Mouse (Mus musculus) thymus, adult 2 months (tissue): ENCODE results near the gene Actn3. TPM values are rescaled to one million over a fixed set of nuclear protein-coding genes. Genes with fewer than 3 reads are reported as not detected.

ENCODE experiments used
- DNase-seq: peaks from one replicate; pipeline ENCODE4 v3.0.0; 2021
- H3K27ac ChIP-seq: fragments of 200-500 bp; 2 replicates; pipeline ENCODE4 v1.5.1; 2012; ENCODE audit warnings: low read length, control low read depth; ENCODE audit not compliant: control insufficient read depth, insufficient read depth
- H3K27me3 ChIP-seq: fragments of 200-500 bp; 2 replicates; pipeline ENCODE4 v1.6.1; 2012; ENCODE audit warnings: mild to moderate bottlenecking, low read length, moderate library complexity, mixed read lengths; ENCODE audit not compliant: control insufficient read depth, insufficient read depth
- H3K36me3 ChIP-seq: fragments of 200-500 bp; 2 replicates; pipeline ENCODE4 v1.6.1; 2012; ENCODE audit warnings: mild to moderate bottlenecking, low read length, moderate library complexity; ENCODE audit not compliant: control insufficient read depth, insufficient read depth
- H3K4me1 ChIP-seq: fragments of 200-500 bp; replicated peaks from 2 replicates; pipeline ENCODE4 v1.6.1; 2012; ENCODE audit warnings: low read length; ENCODE audit not compliant: control insufficient read depth, insufficient read depth
- H3K4me3 ChIP-seq: fragments of 200-500 bp; 2 replicates; pipeline ENCODE4 v1.5.1; 2012; ENCODE audit warnings: mild to moderate bottlenecking, low read length, control low read depth, moderate library complexity; ENCODE audit not compliant: control insufficient read depth, insufficient read depth
- CTCF ChIP-seq: fragments of 200-500 bp; IDR thresholded peaks from 2 replicates; pipeline ENCODE4 v1.5.1; 2012; ENCODE audit warnings: mild to moderate bottlenecking, control low read depth, low read length, moderate library complexity, borderline replicate concordance; ENCODE audit not compliant: control insufficient read depth, poor library complexity, insufficient read depth; ENCODE audit errors: extremely low read depth
- POLR2A ChIP-seq: fragments of 200-500 bp; IDR thresholded peaks from 2 replicates; pipeline ENCODE4 v1.6.1; 2012; ENCODE audit warnings: mild to moderate bottlenecking, low read length, control low read depth, moderate library complexity; ENCODE audit not compliant: control insufficient read depth, poor library complexity, insufficient read depth; ENCODE audit errors: extremely low read depth
- WGBS: fragments of 180-500 bp; shearing (Covaris S2); methylation state at CpG from one replicate; pipeline ENCODE4 v1.1.7; 2018; 5-methylcytosine and 5-hydroxymethylcytosine counted together
- polyA plus RNA-seq: library from polyadenylated mRNA; depleted of rRNA; stranded (reverse); fragments of >200 nt; gene quantifications from 2 replicates; pipeline ENCODE4 v1.2.3, GENCODE M21; 2012; rRNA removed

Actn3 gene
- polyA plus RNA-seq = 8.4 and 11.8 TPM in 2 replicates

- peak within 1 kb of the TSS; percentile 86 for H3K4me3 ChIP-seq
- H3K27me3 ChIP-seq = no peaks in the 10 kb centered on the region; the same call in 1 of the 2 replicates
- WGBS = 22% methylated on average over 17 of the region's 17 CpGs
- no peaks in the 10 kb centered on the region for H3K36me3 ChIP-seq
- H3K4me1 ChIP-seq = peaks cover 11% of the 10 kb centered on the region
- H3K27ac ChIP-seq = no peak within 1 kb of the TSS
- DNase-seq = no peak
- no peak for TF ChIP-seq POLR2A
- no peak for TF ChIP-seq CTCF
Observed at GRCm38 (mm10) chr19:4877785-4878184, at the start of gene Actn3. Actn3 (minus strand) TSS chr19:4877909.

- H3K27ac ChIP-seq = no peak overlapping the region
- DNase-seq = no peak
- peaks cover 12% of the 10 kb centered on the region for H3K4me1 ChIP-seq
- peaks cover 40% of the 10 kb centered on the region for H3K36me3 ChIP-seq
- 98% methylated on average over 11 of the region's 11 CpGs for WGBS
- no peaks in the 10 kb centered on the region for H3K27me3 ChIP-seq
- H3K4me3 ChIP-seq = no peak overlapping the region
- TF ChIP-seq POLR2A (no peak), CTCF (no peak)
Observed at GRCm38 (mm10) chr19:4925121-4925860, 47.6 kb upstream of the Actn3 start.

GRCm38 (mm10) chr19:4919652-4920051 is 41.9 kb upstream of the Actn3 start:
- peaks cover 86% of the 10 kb centered on the region for H3K36me3 ChIP-seq
- DNase-seq = no peak
- WGBS = 94% methylated on average over 6 of the region's 6 CpGs
- no peak for TF ChIP-seq CTCF
- no peak for TF ChIP-seq POLR2A
- no peak overlapping the region for H3K27ac ChIP-seq
- H3K4me1 ChIP-seq = no peaks in the 10 kb centered on the region
- no peak overlapping the region for H3K4me3 ChIP-seq
- no peaks in the 10 kb centered on the region for H3K27me3 ChIP-seq

- TF ChIP-seq POLR2A (no peak), CTCF (no peak)
- Histone ChIP-seq H3K4me3 (no peak overlapping the region), H3K27ac (no peak overlapping the region), H3K4me1 (no peaks in the 10 kb centered on the region), H3K27me3 (no peaks in the 10 kb centered on the region), H3K36me3 (peaks cover 86% of the 10 kb centered on the region)
- WGBS = 79% methylated on average over 10 of the region's 10 CpGs
- DNase-seq = no peak
Observed at GRCm38 (mm10) chr19:4916827-4917226, 39.1 kb upstream of the Actn3 start.

- Histone ChIP-seq H3K27ac (no peak overlapping the region), H3K36me3 (peaks cover 83% of the 10 kb centered on the region), H3K27me3 (no peaks in the 10 kb centered on the region), H3K4me1 (no peaks in the 10 kb centered on the region), H3K4me3 (no peak overlapping the region)
- TF ChIP-seq POLR2A (no peak), CTCF (no peak)
- DNase-seq = no peak
- 97% methylated on average over 15 of the region's 15 CpGs for WGBS
Observed at GRCm38 (mm10) chr19:4915924-4916603, 38.4 kb upstream of the Actn3 start.

DNA sequence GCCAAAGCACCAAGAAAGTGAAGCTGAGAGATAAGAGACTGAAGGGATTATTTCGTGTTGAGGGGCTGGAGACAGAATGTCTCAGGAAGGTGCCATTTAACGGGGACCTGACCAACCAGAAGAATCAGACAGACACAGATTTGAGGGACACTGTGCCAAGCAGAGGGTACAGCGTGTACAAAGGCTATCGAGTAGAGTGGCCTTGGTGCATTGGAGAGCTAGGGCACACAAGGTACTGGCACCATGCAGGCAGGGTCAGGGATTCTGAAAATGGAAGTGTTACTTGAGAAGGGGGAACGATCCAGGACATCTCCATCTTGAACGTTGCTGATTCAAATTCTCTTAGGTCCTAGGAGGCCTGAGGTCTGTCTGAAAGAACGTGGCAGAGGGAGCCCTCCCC is 31.7 kb upstream of the Actn3 start:
- peaks cover 32% of the 10 kb centered on the region for H3K36me3 ChIP-seq
- WGBS = 97% methylated on average over 7 of the region's 7 CpGs
- peaks cover 7% of the 10 kb centered on the region for H3K4me1 ChIP-seq
- no peak overlapping the region for H3K4me3 ChIP-seq
- DNase-seq = no peak
- no peak overlapping the region for H3K27ac ChIP-seq
- no peaks in the 10 kb centered on the region for H3K27me3 ChIP-seq
- TF ChIP-seq POLR2A (no peak), CTCF (no peak)
